Mouse (Mus musculus): ENCODE data around the gene Ubn2. TPM values are rescaled to one million over a fixed set of nuclear protein-coding genes. Genes with fewer than 3 reads are reported as not detected.
"Not testable (repeated sequence)": the region's sequence is repeated elsewhere in the genome, so short reads cannot be mapped to it uniquely, and the experiment has no call there.

Gene Ubn2
- polyA plus RNA-seq, 1 experiment from 2014 or later, result 12.4 TPM

- H3K4me2 ChIP-seq (ENCODE audit: low read depth, low read length); DNase-seq (ENCODE audit: low spot score); H3K27ac ChIP-seq (replicated peaks; ENCODE audit: low read depth, low read length); H3K9me3 ChIP-seq (replicated peaks; ENCODE audit: control insufficient read depth, low read length); H3K9ac ChIP-seq (replicated peaks; ENCODE audit: low read length); ATAC-seq (replicated peaks; ENCODE audit: insufficient number of reproducible peaks, low FRiP score, low TSS enrichment, low read depth); H3K4me1 ChIP-seq (ENCODE audit: control insufficient read depth, insufficient read depth, low read length); H3K4me3 ChIP-seq (ENCODE audit: low read depth, low read length); H3K27me3 ChIP-seq (ENCODE audit: control insufficient read depth, insufficient read depth, low read length); H3K36me3 ChIP-seq (replicated peaks; ENCODE audit: control insufficient read depth, insufficient read depth, low read depth, low read length): not testable (repeated sequence)
- WGBS, result 95% methylated on average over 4 of the region's 5 CpGs
Measured at GRCm38 (mm10) chr6:38544141-38544540, 110.4 kb downstream of the Ubn2 start.

DNA sequence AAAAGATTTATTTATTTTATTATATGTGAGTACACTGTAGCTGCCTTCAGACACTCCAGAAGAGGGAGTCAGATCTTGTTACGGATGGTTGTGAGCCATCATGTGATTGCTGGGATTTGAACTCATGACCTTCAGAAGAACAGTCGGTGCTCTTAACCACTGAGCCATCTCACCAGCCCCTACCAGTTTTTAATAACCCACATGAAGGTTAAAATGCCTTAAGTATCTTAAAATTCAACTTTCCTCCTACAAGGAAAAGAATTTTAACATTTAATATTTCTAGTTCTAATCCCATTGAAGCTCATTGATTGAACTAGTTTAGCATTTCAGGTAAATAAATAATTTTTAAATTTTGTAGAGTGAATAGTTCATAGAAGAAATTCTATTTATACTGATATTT lies 113.3 kb downstream of the Ubn2 start:
- H3K27ac ChIP-seq (replicated peaks; ENCODE audit: low read depth, low read length); H3K36me3 ChIP-seq (replicated peaks; ENCODE audit: control insufficient read depth, insufficient read depth, low read depth, low read length); H3K9ac ChIP-seq (replicated peaks; ENCODE audit: low read length); DNase-seq (ENCODE audit: low spot score); ATAC-seq (replicated peaks; ENCODE audit: insufficient number of reproducible peaks, low FRiP score, low TSS enrichment, low read depth); H3K9me3 ChIP-seq (replicated peaks; ENCODE audit: control insufficient read depth, low read length); H3K4me3 ChIP-seq (ENCODE audit: low read depth, low read length); H3K4me1 ChIP-seq (ENCODE audit: control insufficient read depth, insufficient read depth, low read length); H3K4me2 ChIP-seq (ENCODE audit: low read depth, low read length); H3K27me3 ChIP-seq (ENCODE audit: control insufficient read depth, insufficient read depth, low read length): not testable (repeated sequence)
- WGBS, result 85% methylated on average over 2 of the region's 2 CpGs

DNA sequence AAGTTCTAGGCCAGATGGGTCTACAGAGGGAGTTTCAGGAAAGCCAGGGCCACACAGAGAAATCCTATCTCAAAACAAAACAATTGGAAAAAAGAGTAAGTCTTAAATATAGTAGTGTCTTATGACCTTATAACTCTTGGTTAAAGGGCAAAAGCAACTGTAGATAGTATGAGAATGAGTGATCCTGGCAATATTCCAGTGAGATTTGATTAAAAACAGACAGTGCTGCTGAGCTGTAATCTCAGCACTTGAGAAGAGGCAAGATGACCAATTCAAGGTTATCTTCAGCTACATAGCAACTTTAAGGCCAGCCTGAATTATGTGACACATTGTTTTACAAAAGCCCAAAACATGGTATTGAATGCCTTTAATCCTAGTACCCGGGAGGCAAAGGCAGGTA lies 114.0 kb downstream of the Ubn2 start:
- H3K36me3 ChIP-seq (replicated peaks; ENCODE audit: control insufficient read depth, insufficient read depth, low read depth, low read length), result no peaks in the 10 kb centered on the region
- H3K27ac ChIP-seq (replicated peaks; ENCODE audit: low read depth, low read length), result no peak overlapping the region
- no peak overlapping the region for H3K9ac ChIP-seq (replicated peaks; ENCODE audit: low read length)
- H3K4me2 ChIP-seq (ENCODE audit: low read depth, low read length), result no peak overlapping the region
- ATAC-seq (replicated peaks; ENCODE audit: insufficient number of reproducible peaks, low FRiP score, low TSS enrichment, low read depth) (no peak), DNase-seq (ENCODE audit: low spot score) (no peak)
- no peaks in the 10 kb centered on the region for H3K4me1 ChIP-seq (ENCODE audit: control insufficient read depth, insufficient read depth, low read length)
- H3K27me3 ChIP-seq (ENCODE audit: control insufficient read depth, insufficient read depth, low read length), result no peaks in the 10 kb centered on the region
- no peaks in the 10 kb centered on the region for H3K9me3 ChIP-seq (replicated peaks; ENCODE audit: control insufficient read depth, low read length)
- H3K4me3 ChIP-seq (ENCODE audit: low read depth, low read length), result no peak overlapping the region
- 70% methylated on average over 1 of the region's 1 CpGs for WGBS

DNA sequence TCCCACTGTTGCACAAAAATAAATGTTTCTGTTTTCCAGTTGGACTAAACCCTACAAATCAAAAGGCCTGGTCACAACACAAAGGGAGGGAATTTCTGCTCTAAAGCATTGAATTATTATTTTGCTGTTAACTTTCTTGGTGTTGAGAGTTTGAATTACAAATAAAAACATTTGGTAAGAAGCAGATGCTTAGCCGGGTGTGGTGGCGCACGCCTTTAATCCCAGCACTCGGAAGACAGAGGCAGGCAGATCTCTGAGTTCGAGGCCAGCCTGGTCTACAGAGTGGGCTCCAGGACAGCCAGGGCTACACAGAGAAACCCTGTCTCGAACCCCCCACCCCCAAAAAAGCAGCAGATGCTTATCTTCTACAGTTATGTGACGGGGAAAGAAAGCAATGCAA lies 114.8 kb downstream of the Ubn2 start:
- not testable (repeated sequence) for H3K4me2 ChIP-seq (ENCODE audit: low read depth, low read length); H3K36me3 ChIP-seq (replicated peaks; ENCODE audit: control insufficient read depth, insufficient read depth, low read depth, low read length); H3K9me3 ChIP-seq (replicated peaks; ENCODE audit: control insufficient read depth, low read length); DNase-seq (ENCODE audit: low spot score); H3K4me1 ChIP-seq (ENCODE audit: control insufficient read depth, insufficient read depth, low read length); ATAC-seq (replicated peaks; ENCODE audit: insufficient number of reproducible peaks, low FRiP score, low TSS enrichment, low read depth); H3K27me3 ChIP-seq (ENCODE audit: control insufficient read depth, insufficient read depth, low read length); H3K9ac ChIP-seq (replicated peaks; ENCODE audit: low read length); H3K4me3 ChIP-seq (ENCODE audit: low read depth, low read length); H3K27ac ChIP-seq (replicated peaks; ENCODE audit: low read depth, low read length)
- WGBS, result 90% methylated on average over 7 of the region's 7 CpGs

GRCm38 (mm10) chr6:38549840-38550239 lies 116.1 kb downstream of the Ubn2 start:
- not testable (repeated sequence) for H3K9ac ChIP-seq (replicated peaks; ENCODE audit: low read length); ATAC-seq (replicated peaks; ENCODE audit: insufficient number of reproducible peaks, low FRiP score, low TSS enrichment, low read depth); H3K4me2 ChIP-seq (ENCODE audit: low read depth, low read length); H3K9me3 ChIP-seq (replicated peaks; ENCODE audit: control insufficient read depth, low read length); H3K36me3 ChIP-seq (replicated peaks; ENCODE audit: control insufficient read depth, insufficient read depth, low read depth, low read length); DNase-seq (ENCODE audit: low spot score); H3K4me1 ChIP-seq (ENCODE audit: control insufficient read depth, insufficient read depth, low read length); H3K27me3 ChIP-seq (ENCODE audit: control insufficient read depth, insufficient read depth, low read length); H3K4me3 ChIP-seq (ENCODE audit: low read depth, low read length); H3K27ac ChIP-seq (replicated peaks; ENCODE audit: low read depth, low read length)
- WGBS, result 79% methylated on average over 6 of the region's 6 CpGs

- WGBS, result 9% methylated on average over 28 of the region's 28 CpGs
- H3K4me2 ChIP-seq (ENCODE audit: low read depth, low read length), result peak overlapping the region; percentile 55
- peak overlapping the region; percentile 97 for H3K27ac ChIP-seq (replicated peaks; ENCODE audit: low read depth, low read length)
- H3K27me3 ChIP-seq (ENCODE audit: control insufficient read depth, insufficient read depth, low read length), result no peaks in the 10 kb centered on the region
- ATAC-seq (replicated peaks; ENCODE audit: insufficient number of reproducible peaks, low FRiP score, low TSS enrichment, low read depth) (peak; percentile 29), DNase-seq (ENCODE audit: low spot score) (peak; percentile 60)
- peak overlapping the region; percentile 76 for H3K4me3 ChIP-seq (ENCODE audit: low read depth, low read length)
- peak overlapping the region; percentile 90 for H3K9ac ChIP-seq (replicated peaks; ENCODE audit: low read length)
- no peaks in the 10 kb centered on the region for H3K4me1 ChIP-seq (ENCODE audit: control insufficient read depth, insufficient read depth, low read length)
- H3K9me3 ChIP-seq (replicated peaks; ENCODE audit: control insufficient read depth, low read length), result no peaks in the 10 kb centered on the region
- H3K36me3 ChIP-seq (replicated peaks; ENCODE audit: control insufficient read depth, insufficient read depth, low read depth, low read length), result no peaks in the 10 kb centered on the region
Measured at GRCm38 (mm10) chr6:38550250-38551061, 116.7 kb downstream of the Ubn2 start.

GRCm38 (mm10) chr6:38551062-38551988 lies 117.6 kb downstream of the Ubn2 start, which contains the start of gene Luc7l2:
Gene Luc7l2 (plus strand): TSS chr6:38551334.
- no peaks in the 10 kb centered on the region for H3K27me3 ChIP-seq (ENCODE audit: control insufficient read depth, insufficient read depth, low read length)
- ATAC-seq (replicated peaks; ENCODE audit: insufficient number of reproducible peaks, low FRiP score, low TSS enrichment, low read depth) (peak; percentile 86), DNase-seq (ENCODE audit: low spot score) (peak; percentile 98)
- H3K36me3 ChIP-seq (replicated peaks; ENCODE audit: control insufficient read depth, insufficient read depth, low read depth, low read length), result peaks cover 3% of the 10 kb centered on the region; the same call in 1 of the 2 replicates
- H3K4me2 ChIP-seq (ENCODE audit: low read depth, low read length), result peak within 1 kb of the TSS; percentile 55
- peak within 1 kb of the TSS; percentile 76 for H3K4me3 ChIP-seq (ENCODE audit: low read depth, low read length)
- WGBS, result under 1% methylated on average over 97 of the region's 98 CpGs
- no peaks in the 10 kb centered on the region for H3K9me3 ChIP-seq (replicated peaks; ENCODE audit: control insufficient read depth, low read length)
- peak within 1 kb of the TSS; percentile 90 for H3K9ac ChIP-seq (replicated peaks; ENCODE audit: low read length)
- H3K27ac ChIP-seq (replicated peaks; ENCODE audit: low read depth, low read length), result peak within 1 kb of the TSS; percentile 97
- H3K4me1 ChIP-seq (ENCODE audit: control insufficient read depth, insufficient read depth, low read length), result no peaks in the 10 kb centered on the region

Measured in embryonic facial prominence, embryonic 11.5 days (tissue).